Mouse (Mus musculus): Measurements from ENCODE around the gene Mapt. TPM values are rescaled to one million over a fixed set of nuclear protein-coding genes. Genes with fewer than 3 reads are reported as not detected.
"Not testable (repeated sequence)": the region's sequence is repeated elsewhere in the genome, so short reads cannot be mapped to it uniquely, and the experiment has no call there.

The Mapt gene
- total and polyA plus RNA-seq, 2 experiments from 2014 or later, result 473 to 1,028 TPM

DNA sequence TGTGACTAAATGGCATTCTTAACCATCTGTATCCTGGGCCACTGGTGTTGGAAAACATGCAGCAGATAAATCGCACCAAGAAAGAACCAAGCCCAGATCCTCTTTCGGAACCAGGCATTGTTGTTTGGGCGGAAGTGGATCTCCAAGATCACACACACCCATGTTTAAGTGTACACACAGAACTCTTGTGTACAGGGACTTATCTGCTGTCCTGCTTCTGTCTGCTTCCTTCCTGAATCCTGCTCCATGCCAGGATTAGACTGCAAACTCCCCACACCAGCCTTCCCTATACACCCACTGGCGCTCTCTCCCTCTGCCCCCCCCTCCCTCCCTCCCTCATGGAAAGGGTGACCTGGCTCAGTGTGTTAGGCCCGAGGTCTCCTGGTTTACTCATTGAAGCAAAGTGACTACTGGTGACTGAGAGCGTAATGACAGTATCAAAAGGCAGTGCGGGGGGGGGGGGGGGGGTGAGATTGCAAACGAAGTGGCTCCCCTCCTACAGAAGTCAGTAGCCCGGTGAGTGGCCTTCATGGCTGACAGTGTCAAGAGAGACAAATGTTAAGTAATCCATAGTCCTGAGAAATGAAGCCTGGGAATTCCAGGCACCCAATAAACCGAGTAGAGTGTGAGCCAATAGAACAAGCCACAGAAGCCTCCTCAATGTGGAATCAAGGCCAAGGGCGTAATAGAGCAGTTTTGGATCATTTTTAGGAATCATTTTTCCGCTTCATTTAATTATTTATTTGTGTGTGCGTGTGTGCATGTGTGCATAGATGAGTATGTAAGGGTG, 7.0 kb downstream of the Mapt start:
- H3K27me3 ChIP-seq (ENCODE audit: insufficient read depth, low read length), result no peaks in the 10 kb centered on the region
- peaks cover 15% of the 10 kb centered on the region for H3K4me1 ChIP-seq (ENCODE audit: insufficient read depth, low read length)
- no peak for TF ChIP-seq CTCF (IDR thresholded peaks at IDR 0.05; ENCODE audit: low read depth)
- no peak overlapping the region for H3K9ac ChIP-seq (replicated peaks; ENCODE audit: low read length)
- peak overlapping the region; percentile 88; the same call in 1 of the 2 replicates for H3K4me2 ChIP-seq (ENCODE audit: low read depth, low read length)
- 65% methylated on average over 13 of the region's 13 CpGs for WGBS
- H3K4me3 ChIP-seq (ENCODE audit: low read length), result no peak overlapping the region
- H3K27ac ChIP-seq, result no peak overlapping the region; the same call in 1 of the 2 replicates
- H3K36me3 ChIP-seq (ENCODE audit: insufficient read depth, low read length), result no peaks in the 10 kb centered on the region
- DNase-seq (ENCODE audit: low spot score) (no peak), ATAC-seq (no peak)
- H3K9me3 ChIP-seq (ENCODE audit: low read length), result no peaks in the 10 kb centered on the region

DNA sequence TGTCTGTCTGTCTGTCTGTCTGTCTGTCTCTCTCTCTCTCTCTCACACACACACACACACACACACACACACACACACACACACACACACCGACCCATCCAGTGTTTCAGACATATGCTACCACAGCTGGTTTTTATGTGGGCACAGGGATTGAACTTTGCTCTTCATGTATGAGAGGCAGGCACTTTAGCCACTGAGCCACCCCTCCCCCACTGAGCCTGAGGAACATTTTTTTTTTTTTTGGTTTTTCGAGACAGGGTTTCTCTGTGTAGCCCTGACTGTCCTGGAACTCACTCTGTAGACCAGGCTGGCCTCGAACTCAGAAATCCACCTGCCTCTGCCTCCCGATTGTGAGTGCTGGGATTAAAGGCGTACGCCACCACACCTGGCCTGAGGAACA, 14.3 kb downstream of the Mapt start:
- DNase-seq (ENCODE audit: low spot score); H3K27me3 ChIP-seq (ENCODE audit: insufficient read depth, low read length); H3K4me2 ChIP-seq (ENCODE audit: low read depth, low read length); ATAC-seq; H3K9ac ChIP-seq (replicated peaks; ENCODE audit: low read length); H3K4me3 ChIP-seq (ENCODE audit: low read length); H3K36me3 ChIP-seq (ENCODE audit: insufficient read depth, low read length); H3K4me1 ChIP-seq (ENCODE audit: insufficient read depth, low read length); H3K9me3 ChIP-seq (ENCODE audit: low read length); H3K27ac ChIP-seq: not testable (repeated sequence)
- WGBS, result 81% methylated on average over 6 of the region's 6 CpGs

DNA sequence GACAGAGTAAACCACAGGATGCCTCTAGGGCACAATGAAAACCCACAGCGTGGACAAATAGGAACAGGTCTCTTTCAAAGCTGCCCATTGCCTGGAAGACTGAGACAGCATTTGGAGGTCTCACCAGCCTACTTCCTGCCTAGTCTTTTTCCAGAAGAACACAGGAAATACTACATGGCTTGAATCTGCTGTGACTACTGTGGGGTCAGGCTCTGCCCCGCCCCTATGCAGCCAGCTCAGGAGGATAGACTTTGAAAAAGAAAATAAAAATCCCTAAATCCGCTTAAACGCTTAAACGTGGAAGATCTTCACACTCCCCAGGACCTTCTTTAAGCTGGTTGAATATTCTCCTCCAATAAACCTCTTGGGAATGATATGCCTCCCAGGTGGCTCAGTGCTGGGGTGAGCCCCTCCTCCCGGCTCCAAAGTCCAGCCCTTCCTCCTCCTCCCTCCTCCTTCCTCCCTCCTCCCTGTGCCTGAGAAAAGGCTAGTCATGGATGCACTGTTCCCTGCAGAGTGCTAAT, 15.0 kb downstream of the Mapt start:
- TF ChIP-seq CTCF (IDR thresholded peaks at IDR 0.05; ENCODE audit: low read depth), result no peak
- no peak overlapping the region for H3K27ac ChIP-seq
- 0 out of 2 replicates have a peak overlapping the region, but pooled peaks have one; percentile 5 for H3K4me2 ChIP-seq (ENCODE audit: low read depth, low read length)
- no peaks in the 10 kb centered on the region; the same call in 1 of the 2 replicates for H3K4me1 ChIP-seq (ENCODE audit: insufficient read depth, low read length)
- H3K4me3 ChIP-seq (ENCODE audit: low read length), result no peak overlapping the region
- no peak for ATAC-seq
- no peaks in the 10 kb centered on the region for H3K27me3 ChIP-seq (ENCODE audit: insufficient read depth, low read length)
- no peak for DNase-seq (ENCODE audit: low spot score)
- no peaks in the 10 kb centered on the region for H3K9me3 ChIP-seq (ENCODE audit: low read length)
- no peaks in the 10 kb centered on the region for H3K36me3 ChIP-seq (ENCODE audit: insufficient read depth, low read length)
- 24% methylated on average over 6 of the region's 6 CpGs for WGBS
- H3K9ac ChIP-seq (replicated peaks; ENCODE audit: low read length), result no peak overlapping the region

DNA sequence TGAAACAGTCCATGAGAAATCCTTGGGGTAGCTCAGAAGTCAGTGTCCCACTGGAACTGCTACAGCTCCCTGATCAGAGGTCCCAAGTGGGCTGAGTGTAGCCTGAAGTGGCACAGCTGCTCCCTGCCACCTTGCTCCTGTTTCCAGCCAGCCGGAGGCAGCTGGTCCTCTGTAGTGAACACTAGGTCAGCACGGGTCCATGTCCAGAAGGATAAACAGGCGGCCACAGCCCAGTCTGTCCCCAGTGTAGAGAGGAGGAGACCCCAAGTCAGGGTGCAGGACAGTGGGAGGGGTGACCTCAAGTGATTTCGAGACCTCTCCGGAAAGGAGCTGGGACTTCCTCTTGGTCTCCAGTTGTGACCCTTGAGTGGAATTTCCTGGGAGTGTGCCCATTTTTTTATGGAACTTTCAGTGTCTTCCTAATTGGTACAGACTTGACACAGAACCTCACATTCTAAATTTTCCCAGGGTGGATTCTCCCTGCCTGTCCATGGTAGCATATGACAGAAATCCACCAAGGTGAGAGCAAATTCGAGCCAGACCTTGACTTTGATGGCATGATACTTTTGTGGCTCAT, 16.0 kb downstream of the Mapt start:
- TF ChIP-seq CTCF (IDR thresholded peaks at IDR 0.05; ENCODE audit: low read depth), result no peak
- H3K9ac ChIP-seq (replicated peaks; ENCODE audit: low read length), result no peak overlapping the region
- H3K4me2 ChIP-seq (ENCODE audit: low read depth, low read length), result no peak overlapping the region
- H3K4me3 ChIP-seq (ENCODE audit: low read length), result no peak overlapping the region
- ATAC-seq (no peak), DNase-seq (ENCODE audit: low spot score) (no peak)
- no peak overlapping the region for H3K27ac ChIP-seq
- H3K9me3 ChIP-seq (ENCODE audit: low read length), result no peaks in the 10 kb centered on the region
- no peaks in the 10 kb centered on the region for H3K36me3 ChIP-seq (ENCODE audit: insufficient read depth, low read length)
- 66% methylated on average over 6 of the region's 6 CpGs for WGBS
- no peaks in the 10 kb centered on the region for H3K27me3 ChIP-seq (ENCODE audit: insufficient read depth, low read length)
- no peaks in the 10 kb centered on the region; the same call in 1 of the 2 replicates for H3K4me1 ChIP-seq (ENCODE audit: insufficient read depth, low read length)

DNA sequence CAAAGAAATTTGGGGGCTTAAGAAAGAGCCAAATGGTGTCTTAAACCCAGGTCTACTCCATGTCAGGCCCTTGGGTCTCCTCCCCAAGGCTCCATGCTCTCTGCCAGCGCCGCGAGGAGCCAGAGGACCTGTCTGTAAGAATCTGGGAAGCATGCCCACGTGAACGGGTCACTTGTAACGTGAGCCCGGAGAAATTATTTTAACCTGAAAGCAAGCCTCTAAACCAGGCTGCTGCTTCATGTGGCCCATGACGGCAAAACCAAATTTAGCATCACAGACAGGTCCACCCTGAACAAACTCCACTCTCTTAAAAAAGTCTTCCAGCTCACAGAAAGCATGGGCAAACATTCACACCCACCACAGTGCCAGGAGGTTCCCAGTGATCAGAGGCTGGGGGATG, 18.2 kb downstream of the Mapt start:
- Histone ChIP-seq H3K36me3 (ENCODE audit: insufficient read depth, low read length) (no peaks in the 10 kb centered on the region), H3K9me3 (ENCODE audit: low read length) (no peaks in the 10 kb centered on the region), H3K9ac (replicated peaks; ENCODE audit: low read length) (no peak overlapping the region), H3K4me3 (ENCODE audit: low read length) (no peak overlapping the region), H3K4me2 (ENCODE audit: low read depth, low read length) (no peak overlapping the region), H3K27ac (no peak overlapping the region), H3K27me3 (ENCODE audit: insufficient read depth, low read length) (no peaks in the 10 kb centered on the region), H3K4me1 (ENCODE audit: insufficient read depth, low read length) (no peaks in the 10 kb centered on the region; the same call in 1 of the 2 replicates)
- ATAC-seq (no peak), DNase-seq (ENCODE audit: low spot score) (no peak)
- WGBS, result 68% methylated on average over 8 of the region's 8 CpGs
- no peak for TF ChIP-seq CTCF (IDR thresholded peaks at IDR 0.05; ENCODE audit: low read depth)

DNA sequence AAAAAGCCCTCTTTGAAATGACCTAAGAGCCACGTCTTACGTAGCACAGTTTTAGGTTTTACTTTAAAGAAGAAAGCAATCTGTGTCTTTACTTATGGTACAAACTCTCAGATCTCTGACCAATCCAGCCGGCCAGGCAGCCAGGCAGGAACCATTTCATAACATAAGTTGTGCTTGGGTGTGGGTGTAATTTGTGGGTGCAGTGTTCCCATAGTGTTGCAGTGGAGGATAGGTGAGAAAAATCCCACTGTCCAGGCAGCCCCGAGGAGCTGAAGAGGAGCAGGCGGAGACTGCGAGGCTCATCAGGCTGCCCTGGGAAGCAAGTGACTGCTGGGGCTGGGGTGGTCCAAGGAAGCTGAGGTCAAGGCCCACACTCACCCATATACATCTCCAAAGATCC, 19.9 kb downstream of the Mapt start:
- 85% methylated on average over 6 of the region's 6 CpGs for WGBS
- H3K9ac ChIP-seq (replicated peaks; ENCODE audit: low read length), result no peak overlapping the region
- no peaks in the 10 kb centered on the region; the same call in none of the 2 replicates for H3K4me1 ChIP-seq (ENCODE audit: insufficient read depth, low read length)
- H3K9me3 ChIP-seq (ENCODE audit: low read length), result no peaks in the 10 kb centered on the region
- no peak for ATAC-seq
- H3K27me3 ChIP-seq (ENCODE audit: insufficient read depth, low read length), result no peaks in the 10 kb centered on the region
- H3K4me3 ChIP-seq (ENCODE audit: low read length), result no peak overlapping the region
- TF ChIP-seq CTCF (IDR thresholded peaks at IDR 0.05; ENCODE audit: low read depth), result no peak
- H3K4me2 ChIP-seq (ENCODE audit: low read depth, low read length), result no peak overlapping the region
- no peak overlapping the region for H3K27ac ChIP-seq
- DNase-seq (ENCODE audit: low spot score), result no peak
- H3K36me3 ChIP-seq (ENCODE audit: insufficient read depth, low read length), result no peaks in the 10 kb centered on the region

DNA sequence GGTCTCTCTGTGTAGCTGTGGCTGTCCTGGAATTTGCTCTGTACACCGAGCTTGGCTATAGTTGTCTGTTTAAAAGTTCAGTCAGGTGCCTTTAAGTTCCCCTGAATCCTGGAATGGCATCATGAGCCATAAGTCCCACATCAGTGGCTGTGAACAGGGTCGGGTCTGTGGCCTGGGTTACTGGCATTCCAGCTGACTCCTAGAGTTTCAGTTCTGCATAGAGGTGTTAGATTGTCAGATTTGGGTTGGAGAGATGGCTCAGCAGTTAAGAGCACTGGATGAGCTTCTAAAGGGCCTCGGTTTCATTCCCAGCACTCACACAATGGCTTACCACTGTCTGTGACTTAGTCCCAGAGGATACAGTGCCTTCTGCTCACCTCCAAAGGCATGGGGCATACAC, 20.9 kb downstream of the Mapt start:
- WGBS, result 71% methylated on average over 3 of the region's 3 CpGs

More for the DNA sequence above, 20.9 kb downstream of the Mapt start:
- no peaks in the 10 kb centered on the region for H3K27me3 ChIP-seq (ENCODE audit: insufficient read depth, low read length)
- no peak for TF ChIP-seq CTCF (IDR thresholded peaks at IDR 0.05; ENCODE audit: low read depth)
- no peak overlapping the region for H3K27ac ChIP-seq
- no peak for ATAC-seq
- H3K4me1 ChIP-seq (ENCODE audit: insufficient read depth, low read length), result no peaks in the 10 kb centered on the region; the same call in none of the 2 replicates
- no peak overlapping the region for H3K9ac ChIP-seq (replicated peaks; ENCODE audit: low read length)
- H3K4me3 ChIP-seq (ENCODE audit: low read length), result no peak overlapping the region
- H3K9me3 ChIP-seq (ENCODE audit: low read length), result no peaks in the 10 kb centered on the region
- no peaks in the 10 kb centered on the region for H3K36me3 ChIP-seq (ENCODE audit: insufficient read depth, low read length)
- no peak overlapping the region for H3K4me2 ChIP-seq (ENCODE audit: low read depth, low read length)
- DNase-seq (ENCODE audit: low spot score), result no peak
